Mouse (Mus musculus) gastrocnemius, adult 18-20 months (tissue): ENCODE results near the gene Cop1. TPM values are rescaled to one million over a fixed set of nuclear protein-coding genes. Genes with fewer than 3 reads are reported as not detected.

Experiments
- DNase-seq: peaks from one replicate; pipeline ENCODE4 v3.0.0; 2021; ENCODE audit warnings: low spot score
- total RNA-seq, 2 experiments: library from RNA; stranded (reverse); gene quantifications; 2 replicates each; pipeline ENCODE4 v1.2.3; 2021

Cop1 gene
- total RNA-seq, 2 experiments from 2014 or later = 143 to 144 TPM

GRCm38 (mm10) chr1:159286833-159287232 lies 54.7 kb downstream of the Cop1 start:
- DNase-seq = no peak

GRCm38 (mm10) chr1:159290219-159290618 lies 58.1 kb downstream of the Cop1 start:
- DNase-seq = peak; percentile 19

GRCm38 (mm10) chr1:159290859-159291258 lies 58.7 kb downstream of the Cop1 start:
- no peak for DNase-seq

GRCm38 (mm10) chr1:159301418-159302082 lies 69.4 kb downstream of the Cop1 start:
- DNase-seq = no peak

GRCm38 (mm10) chr1:159313625-159314024 lies 81.5 kb downstream of the Cop1 start:
- no peak for DNase-seq

- DNase-seq = no peak
These were observed 90.5 kb downstream of the Cop1 start for GRCm38 (mm10) chr1:159322586-159322985.

- no peak for DNase-seq
These were observed 98.9 kb downstream of the Cop1 start for GRCm38 (mm10) chr1:159331008-159331407.

GRCm38 (mm10) chr1:159334157-159334556 lies 102.0 kb downstream of the Cop1 start:
- no peak for DNase-seq

- DNase-seq = no peak
These were observed 110.2 kb downstream of the Cop1 start for GRCm38 (mm10) chr1:159342355-159342754.

GRCm38 (mm10) chr1:159355027-159355570 lies 123.0 kb downstream of the Cop1 start:
- peak; percentile 17 for DNase-seq

GRCm38 (mm10) chr1:159358713-159359112 lies 126.6 kb downstream of the Cop1 start:
- no peak for DNase-seq

GRCm38 (mm10) chr1:159371881-159372390 lies 139.8 kb downstream of the Cop1 start:
- DNase-seq = no peak

GRCm38 (mm10) chr1:159382218-159382617 lies 150.1 kb downstream of the Cop1 start:
- no peak for DNase-seq

GRCm38 (mm10) chr1:159382916-159383315 lies 150.8 kb downstream of the Cop1 start:
- DNase-seq = no peak

- no peak for DNase-seq
These were observed 154.3 kb downstream of the Cop1 start for GRCm38 (mm10) chr1:159386458-159386857.

- DNase-seq = no peak
These were observed 156.5 kb downstream of the Cop1 start for GRCm38 (mm10) chr1:159388565-159389024.

- peak; percentile 73 for DNase-seq
These were observed 157.9 kb downstream of the Cop1 start for GRCm38 (mm10) chr1:159390049-159390448.

- DNase-seq = no peak
These were observed 160.5 kb downstream of the Cop1 start for GRCm38 (mm10) chr1:159392667-159393066.

- DNase-seq = peak; percentile 56
These were observed 161.1 kb downstream of the Cop1 start for GRCm38 (mm10) chr1:159393070-159393699.

GRCm38 (mm10) chr1:159393931-159394330 lies 161.8 kb downstream of the Cop1 start:
- no peak for DNase-seq

- peak; percentile 35 for DNase-seq
These were observed 164.4 kb downstream of the Cop1 start for GRCm38 (mm10) chr1:159396515-159396914.
